Mouse (Mus musculus): Measurements from ENCODE around the gene Nsd2. TPM values are rescaled to one million over a fixed set of nuclear protein-coding genes. Genes with fewer than 3 reads are reported as not detected.
A peak's percentile ranks its signal among the peaks of the same experiment; 100 is the strongest.

Nsd2 gene
- total and polyA plus RNA-seq, 2 experiments from 2014 or later: 69.4 to 76.2 TPM

- DNase-seq (ENCODE audit: low spot score) (no peak), ATAC-seq (no peak)
- no peaks in the 10 kb centered on the region for H3K27me3 ChIP-seq (ENCODE audit: insufficient read depth, low read length)
- no peaks in the 10 kb centered on the region for H3K4me1 ChIP-seq (ENCODE audit: insufficient read depth, low read length)
- H3K4me2 ChIP-seq (ENCODE audit: low read depth, low read length): no peak overlapping the region
- H3K9me3 ChIP-seq (ENCODE audit: low read length): no peaks in the 10 kb centered on the region
- no peak overlapping the region for H3K9ac ChIP-seq (replicated peaks; ENCODE audit: low read length)
- no peak for TF ChIP-seq CTCF (IDR thresholded peaks at IDR 0.05; ENCODE audit: low read depth)
- no peak overlapping the region for H3K27ac ChIP-seq
- WGBS: 82% methylated on average over 4 of the region's 4 CpGs
- peaks cover 6% of the 10 kb centered on the region; the same call in 1 of the 2 replicates for H3K36me3 ChIP-seq (ENCODE audit: insufficient read depth, low read length)
- H3K4me3 ChIP-seq (ENCODE audit: low read length): no peak overlapping the region
These were observed 22.0 kb downstream of the Nsd2 start for GRCm38 (mm10) chr5:33842549-33842948.

DNA sequence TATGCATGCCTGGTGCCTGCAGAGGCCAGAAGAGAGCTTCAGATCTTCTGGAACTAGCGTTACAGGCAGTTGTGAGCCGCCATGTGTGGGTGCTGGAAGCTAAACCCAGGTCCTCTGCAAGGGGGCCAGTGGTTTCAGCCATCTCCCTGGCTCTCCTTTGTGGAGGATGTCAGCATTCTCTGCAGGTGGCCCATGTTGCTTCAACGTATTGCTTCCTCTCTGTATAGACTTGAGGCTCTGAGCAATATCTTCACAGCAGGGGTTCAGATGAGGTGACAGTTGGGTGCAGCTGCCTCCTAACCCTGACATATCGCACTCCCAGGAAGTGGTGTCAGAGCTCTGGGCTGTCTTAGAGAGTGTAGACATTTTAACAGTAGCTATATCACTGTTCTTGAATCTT lies 30.9 kb downstream of the Nsd2 start:
- Histone ChIP-seq H3K9me3 (ENCODE audit: low read length) (no peaks in the 10 kb centered on the region), H3K36me3 (ENCODE audit: insufficient read depth, low read length) (peaks cover 14% of the 10 kb centered on the region; the same call in 1 of the 2 replicates), H3K9ac (replicated peaks; ENCODE audit: low read length) (no peak overlapping the region), H3K4me1 (ENCODE audit: insufficient read depth, low read length) (no peaks in the 10 kb centered on the region), H3K27ac (no peak overlapping the region), H3K4me3 (ENCODE audit: low read length) (no peak overlapping the region), H3K27me3 (ENCODE audit: insufficient read depth, low read length) (no peaks in the 10 kb centered on the region), H3K4me2 (ENCODE audit: low read depth, low read length) (no peak overlapping the region)
- no peak for ATAC-seq
- DNase-seq (ENCODE audit: low spot score): no peak
- WGBS: 81% methylated on average over 4 of the region's 4 CpGs
- no peak for TF ChIP-seq CTCF (IDR thresholded peaks at IDR 0.05; ENCODE audit: low read depth)

GRCm38 (mm10) chr5:33853086-33853485 lies 32.6 kb downstream of the Nsd2 start:
- Histone ChIP-seq H3K4me2 (ENCODE audit: low read depth, low read length) (no peak overlapping the region), H3K4me1 (ENCODE audit: insufficient read depth, low read length) (no peaks in the 10 kb centered on the region), H3K9ac (replicated peaks; ENCODE audit: low read length) (no peak overlapping the region), H3K9me3 (ENCODE audit: low read length) (no peaks in the 10 kb centered on the region), H3K4me3 (ENCODE audit: low read length) (no peak overlapping the region), H3K27ac (no peak overlapping the region), H3K36me3 (ENCODE audit: insufficient read depth, low read length) (peaks cover 18% of the 10 kb centered on the region; the same call in 1 of the 2 replicates), H3K27me3 (ENCODE audit: insufficient read depth, low read length) (no peaks in the 10 kb centered on the region)
- WGBS: 100% methylated on average over 1 of the region's 1 CpGs
- no peak for ATAC-seq
- DNase-seq (ENCODE audit: low spot score): no peak
- peak; percentile 52 for TF ChIP-seq CTCF (IDR thresholded peaks at IDR 0.05; ENCODE audit: low read depth)

GRCm38 (mm10) chr5:33854019-33854418 lies 33.5 kb downstream of the Nsd2 start:
- Histone ChIP-seq H3K4me1 (ENCODE audit: insufficient read depth, low read length) (no peaks in the 10 kb centered on the region), H3K9me3 (ENCODE audit: low read length) (no peaks in the 10 kb centered on the region), H3K4me3 (ENCODE audit: low read length) (no peak overlapping the region), H3K36me3 (ENCODE audit: insufficient read depth, low read length) (peaks cover 18% of the 10 kb centered on the region; the same call in 1 of the 2 replicates), H3K27ac (no peak overlapping the region), H3K4me2 (ENCODE audit: low read depth, low read length) (no peak overlapping the region), H3K27me3 (ENCODE audit: insufficient read depth, low read length) (no peaks in the 10 kb centered on the region), H3K9ac (replicated peaks; ENCODE audit: low read length) (no peak overlapping the region)
- no peak for DNase-seq (ENCODE audit: low spot score)
- ATAC-seq: no peak
- 74% methylated on average over 2 of the region's 2 CpGs for WGBS
- TF ChIP-seq CTCF (IDR thresholded peaks at IDR 0.05; ENCODE audit: low read depth): peak; percentile 23; the same call in 1 of the 2 replicates

GRCm38 (mm10) chr5:33857693-33858092 lies 37.2 kb downstream of the Nsd2 start:
- H3K36me3 ChIP-seq (ENCODE audit: insufficient read depth, low read length): peaks cover 35% of the 10 kb centered on the region
- no peak for TF ChIP-seq CTCF (IDR thresholded peaks at IDR 0.05; ENCODE audit: low read depth)
- H3K27ac ChIP-seq: no peak overlapping the region
- no peaks in the 10 kb centered on the region for H3K27me3 ChIP-seq (ENCODE audit: insufficient read depth, low read length)
- H3K9ac ChIP-seq (replicated peaks; ENCODE audit: low read length): no peak overlapping the region
- ATAC-seq (no peak), DNase-seq (ENCODE audit: low spot score) (no peak)
- H3K4me3 ChIP-seq (ENCODE audit: low read length): no peak overlapping the region
- no peaks in the 10 kb centered on the region for H3K9me3 ChIP-seq (ENCODE audit: low read length)
- no peaks in the 10 kb centered on the region for H3K4me1 ChIP-seq (ENCODE audit: insufficient read depth, low read length)
- H3K4me2 ChIP-seq (ENCODE audit: low read depth, low read length): no peak overlapping the region

DNA sequence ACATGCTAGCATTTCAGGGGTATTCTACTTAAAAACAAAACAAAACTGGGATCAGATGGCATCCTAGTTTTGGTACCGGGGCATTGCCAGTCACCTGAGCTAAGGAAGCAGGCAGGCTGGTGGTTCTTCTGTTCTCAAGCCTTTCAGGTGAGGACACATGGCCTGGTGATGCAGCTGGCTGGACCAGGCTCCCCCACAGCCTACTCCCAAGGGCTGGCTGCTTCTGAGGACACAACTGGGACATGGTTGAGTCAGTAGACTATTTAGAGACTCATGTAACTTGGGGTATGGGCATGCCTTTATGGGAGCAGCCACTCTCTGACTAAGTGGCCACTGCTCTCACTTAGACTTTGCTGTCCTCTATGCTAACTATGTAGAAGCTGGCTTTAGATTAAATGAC lies 54.9 kb downstream of the Nsd2 start:
- TF ChIP-seq CTCF (IDR thresholded peaks at IDR 0.05; ENCODE audit: low read depth): no peak
- H3K36me3 ChIP-seq (ENCODE audit: insufficient read depth, low read length): peaks cover 31% of the 10 kb centered on the region
- H3K4me2 ChIP-seq (ENCODE audit: low read depth, low read length): no peak overlapping the region
- no peaks in the 10 kb centered on the region for H3K9me3 ChIP-seq (ENCODE audit: low read length)
- WGBS: 100% methylated on average over 1 of the region's 1 CpGs
- no peak for ATAC-seq
- H3K4me3 ChIP-seq (ENCODE audit: low read length): no peak overlapping the region
- H3K4me1 ChIP-seq (ENCODE audit: insufficient read depth, low read length): no peaks in the 10 kb centered on the region
- no peak overlapping the region for H3K9ac ChIP-seq (replicated peaks; ENCODE audit: low read length)
- DNase-seq (ENCODE audit: low spot score): no peak
- no peaks in the 10 kb centered on the region for H3K27me3 ChIP-seq (ENCODE audit: insufficient read depth, low read length)
- no peak overlapping the region for H3K27ac ChIP-seq

- ATAC-seq (no peak), DNase-seq (ENCODE audit: low spot score) (no peak)
- no peak for TF ChIP-seq CTCF (IDR thresholded peaks at IDR 0.05; ENCODE audit: low read depth)
- H3K9ac ChIP-seq (replicated peaks; ENCODE audit: low read length): no peak overlapping the region
- no peaks in the 10 kb centered on the region for H3K9me3 ChIP-seq (ENCODE audit: low read length)
- peaks cover 52% of the 10 kb centered on the region for H3K36me3 ChIP-seq (ENCODE audit: insufficient read depth, low read length)
- H3K4me2 ChIP-seq (ENCODE audit: low read depth, low read length): no peak overlapping the region
- H3K4me3 ChIP-seq (ENCODE audit: low read length): no peak overlapping the region
- WGBS: 92% methylated on average over 4 of the region's 4 CpGs
- no peaks in the 10 kb centered on the region for H3K4me1 ChIP-seq (ENCODE audit: insufficient read depth, low read length)
- H3K27ac ChIP-seq: no peak overlapping the region
- H3K27me3 ChIP-seq (ENCODE audit: insufficient read depth, low read length): no peaks in the 10 kb centered on the region
These were observed 60.6 kb downstream of the Nsd2 start for GRCm38 (mm10) chr5:33881118-33881517.

All from hindbrain, postnatal 0 days (tissue).